Mouse (Mus musculus): ENCODE data around the gene Dpf3.

DNA sequence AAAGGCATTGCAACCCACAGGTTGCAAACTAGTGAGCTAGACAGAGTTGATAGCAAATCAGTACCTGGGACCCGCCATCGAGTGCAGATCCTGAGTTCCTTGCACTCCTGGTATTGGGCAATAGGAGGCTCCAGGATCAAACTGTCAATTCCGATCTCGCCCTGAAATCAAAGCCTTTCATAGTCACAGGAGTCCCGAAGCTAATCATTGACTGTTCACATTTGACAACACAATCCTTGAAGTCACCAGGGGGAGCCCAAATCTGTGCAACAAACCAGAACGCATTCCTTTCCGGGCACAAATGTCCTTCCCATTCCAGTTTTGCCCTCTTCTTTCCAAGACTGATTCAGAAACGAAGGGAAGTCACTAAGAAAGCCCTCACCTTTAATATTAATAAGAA is 35.7 kb downstream of the Dpf3 start:
- no peak for TF ChIP-seq GATA1 (IDR thresholded peaks at IDR 0.05; ENCODE audit: low read length)
- TF ChIP-seq TAL1 (IDR thresholded peaks at IDR 0.05; ENCODE audit: low read length): no peak

Data from erythroblast, embryonic 14.5 days (primary cell).